Mouse (Mus musculus): ENCODE data around the gene Setd2. TPM values are rescaled to one million over a fixed set of nuclear protein-coding genes. Genes with fewer than 3 reads are reported as not detected.

Gene Setd2
- polyA plus RNA-seq, 1 experiment from 2014 or later, result 48.8 TPM

DNA sequence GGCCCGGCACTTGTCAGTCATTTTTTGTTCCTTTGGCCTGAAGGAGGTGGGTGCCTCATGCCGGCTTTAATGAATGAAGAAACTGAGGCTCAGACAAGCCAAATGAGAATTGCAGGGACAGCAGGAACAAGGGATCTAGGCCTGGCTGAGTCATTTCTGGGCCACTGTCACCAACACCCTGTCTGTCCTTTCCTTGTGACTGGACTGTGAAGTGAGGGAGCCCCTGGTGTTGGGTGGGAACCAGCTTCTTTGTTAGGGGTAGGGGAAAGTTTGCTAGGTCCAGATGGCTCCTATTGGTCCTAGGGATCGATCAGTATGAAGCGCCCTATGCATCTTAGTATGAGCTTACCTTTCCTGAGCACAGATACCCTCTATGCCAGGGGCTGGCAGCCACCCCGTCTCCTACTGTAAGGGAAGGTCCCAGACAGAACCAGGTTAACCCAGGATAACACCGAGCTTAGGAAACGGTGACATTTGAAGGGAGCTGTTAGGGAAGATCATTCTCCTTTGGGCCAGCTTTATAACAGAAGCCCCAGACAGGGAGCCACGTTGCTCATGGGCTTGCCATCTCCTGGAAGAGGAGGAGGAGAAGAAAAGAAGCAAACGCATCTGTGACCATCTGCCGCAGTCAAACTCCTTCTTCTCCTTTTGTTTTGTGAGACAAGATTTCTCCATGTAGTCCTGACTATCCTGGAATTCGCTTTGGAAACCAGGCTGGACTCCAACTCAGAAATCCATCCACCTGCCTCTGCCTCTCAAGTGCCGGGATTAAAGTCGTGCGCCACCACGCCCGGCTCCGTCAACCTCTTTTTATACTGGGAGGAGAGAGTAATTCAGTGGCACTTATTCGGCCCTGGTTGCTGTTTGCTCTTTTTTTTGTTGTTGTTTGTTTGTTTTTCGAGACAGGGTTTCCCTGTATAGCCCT is 122.6 kb downstream of the Setd2 start:
- Histone ChIP-seq H3K9ac (ENCODE audit: low read depth, low read length) (0 out of 2 replicates have a peak overlapping the region, but pooled peaks have one; percentile 19), H3K4me1 (ENCODE audit: control insufficient read depth, insufficient read depth, low read length) (peaks cover 18% of the 10 kb centered on the region), H3K4me2 (ENCODE audit: low read depth, low read length) (peak overlapping the region; percentile 98), H3K27ac (replicated peaks; ENCODE audit: low read depth, low read length) (no peak overlapping the region), H3K27me3 (replicated peaks; ENCODE audit: control insufficient read depth, insufficient read depth, low read length) (peaks cover 33% of the 10 kb centered on the region), H3K9me3 (ENCODE audit: control insufficient read depth, low read length) (no peaks in the 10 kb centered on the region), H3K4me3 (ENCODE audit: low read depth, low read length) (peak overlapping the region; percentile 64; the same call in 1 of the 2 replicates), H3K36me3 (ENCODE audit: control insufficient read depth, insufficient read depth, low read length) (no peaks in the 10 kb centered on the region)
- DNase-seq (ENCODE audit: low spot score) (no peak), ATAC-seq (ENCODE audit: low read depth) (no peak)
- WGBS, result 81% methylated on average over 19 of the region's 19 CpGs

DNA sequence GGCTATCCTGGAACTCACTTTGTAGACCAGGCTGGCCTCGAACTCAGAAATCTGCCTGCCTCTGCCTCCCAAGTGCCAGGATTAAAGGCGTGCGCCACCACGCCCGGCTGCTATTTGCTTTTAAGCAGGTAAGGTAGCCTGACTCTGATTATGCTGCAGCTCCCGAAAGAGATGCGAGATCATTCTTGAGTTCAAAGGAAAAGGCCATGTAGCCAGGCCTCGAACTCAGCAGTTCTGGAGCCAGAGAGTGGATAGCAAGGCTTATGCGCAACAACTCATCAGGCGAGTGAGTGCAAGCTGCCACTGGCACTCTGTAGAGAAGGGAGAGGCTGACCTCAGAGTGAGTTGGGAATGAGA is 123.2 kb downstream of the Setd2 start:
- Histone ChIP-seq H3K9ac (ENCODE audit: low read depth, low read length) (peak overlapping the region; percentile 30; the same call in 1 of the 2 replicates), H3K9me3 (ENCODE audit: control insufficient read depth, low read length) (no peaks in the 10 kb centered on the region)

DNA sequence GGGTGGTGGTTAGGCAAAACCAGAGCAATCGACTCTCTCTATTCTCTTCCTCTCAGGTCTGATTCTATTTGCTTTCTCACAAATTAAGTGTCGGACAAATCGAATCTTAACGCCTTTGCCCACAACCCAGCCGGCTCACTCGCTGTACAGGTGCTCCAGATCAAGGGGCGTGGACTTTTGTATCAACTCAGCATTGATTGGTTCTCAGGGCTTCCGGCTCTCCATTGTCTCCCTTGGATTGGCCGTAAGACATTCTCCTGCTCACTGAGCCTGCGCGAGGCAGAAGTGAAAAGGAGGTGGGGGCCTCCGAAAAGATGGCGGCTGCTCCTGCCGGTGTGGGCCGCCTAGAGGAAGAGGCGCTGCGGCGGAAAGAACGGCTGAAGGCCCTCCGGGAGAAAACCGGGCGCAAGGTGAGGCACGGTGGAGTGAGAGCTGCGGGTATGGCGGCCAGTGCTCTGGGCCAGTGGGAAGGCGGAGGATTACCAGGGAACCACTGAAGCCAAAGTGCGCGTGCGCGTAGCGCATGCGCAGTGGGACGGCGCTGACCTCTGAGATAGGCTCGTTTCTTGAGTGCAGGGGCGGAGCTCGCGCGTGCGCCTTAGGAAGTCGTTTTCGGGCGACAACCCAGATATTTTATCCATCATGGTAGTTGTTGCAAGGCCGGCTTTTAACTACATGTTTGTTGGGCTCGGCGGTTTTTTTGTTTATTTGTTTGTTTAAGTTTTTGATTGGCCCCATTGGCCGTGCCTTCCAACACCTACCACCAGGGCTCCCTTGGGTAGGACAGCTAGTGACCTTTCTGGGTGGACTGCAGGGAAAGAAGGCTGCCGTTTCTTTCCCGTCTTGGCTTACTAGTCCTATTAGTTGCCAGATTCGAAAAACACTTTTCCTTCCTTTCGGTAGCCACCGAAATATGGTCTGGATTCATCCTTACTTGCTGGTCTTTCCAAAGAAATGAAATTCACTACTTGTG is 124.1 kb downstream of the Setd2 start, which contains the start of gene Ccdc12:
Gene Ccdc12 (plus strand): TSS at position 255 of the 973 bp plus-strand sequence.
- H3K9me3 ChIP-seq (ENCODE audit: control insufficient read depth, low read length), result no peaks in the 10 kb centered on the region

More for the DNA sequence above, 123.2 kb downstream of the Setd2 start:
- H3K4me1 ChIP-seq (ENCODE audit: control insufficient read depth, insufficient read depth, low read length), result peaks cover 18% of the 10 kb centered on the region
- H3K4me2 ChIP-seq (ENCODE audit: low read depth, low read length), result peak overlapping the region; percentile 80
- no peaks in the 10 kb centered on the region for H3K36me3 ChIP-seq (ENCODE audit: control insufficient read depth, insufficient read depth, low read length)
- H3K27me3 ChIP-seq (replicated peaks; ENCODE audit: control insufficient read depth, insufficient read depth, low read length), result peaks cover 33% of the 10 kb centered on the region
- DNase-seq (ENCODE audit: low spot score), result no peak
- H3K27ac ChIP-seq (replicated peaks; ENCODE audit: low read depth, low read length), result peak overlapping the region; percentile 33; the same call in 1 of the 2 replicates
- WGBS, result 83% methylated on average over 10 of the region's 10 CpGs
- ATAC-seq (ENCODE audit: low read depth), result no peak
- peak overlapping the region; percentile 70 for H3K4me3 ChIP-seq (ENCODE audit: low read depth, low read length)

DNA sequence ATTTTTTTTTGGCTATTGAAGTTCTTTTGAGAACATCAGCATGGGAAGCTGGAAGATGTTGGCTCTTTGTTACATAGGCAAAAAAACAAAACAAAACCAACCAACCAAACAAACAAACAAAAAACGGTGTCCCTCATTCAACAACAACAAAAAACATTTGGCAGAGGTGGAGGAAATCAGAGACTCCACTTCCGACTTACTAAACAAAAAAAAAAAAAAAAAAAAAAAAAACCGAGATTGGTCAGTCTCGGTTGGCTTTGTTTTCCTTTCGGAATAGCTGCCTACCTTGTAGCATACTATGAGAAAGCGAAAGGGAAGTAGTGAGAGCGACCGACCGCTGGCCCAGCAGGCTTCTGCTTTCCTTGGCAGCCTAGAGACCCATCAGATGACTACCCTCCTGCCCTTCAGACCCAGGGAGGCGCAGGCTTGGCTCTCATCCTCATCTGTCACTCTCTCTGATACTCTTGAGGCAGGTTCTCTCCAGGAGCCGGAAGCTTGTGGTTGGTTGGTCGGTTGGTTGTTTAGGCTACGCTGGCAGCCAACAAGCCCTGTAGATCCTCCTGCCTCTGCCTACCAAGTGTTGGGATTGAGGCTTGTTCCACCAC is 125.2 kb downstream of the Setd2 start:
- Histone ChIP-seq H3K4me3 (ENCODE audit: low read depth, low read length) (peak overlapping the region; percentile 70), H3K9ac (ENCODE audit: low read depth, low read length) (peak overlapping the region; percentile 79), H3K4me1 (ENCODE audit: control insufficient read depth, insufficient read depth, low read length) (peaks cover 18% of the 10 kb centered on the region), H3K9me3 (ENCODE audit: control insufficient read depth, low read length) (no peaks in the 10 kb centered on the region), H3K27me3 (replicated peaks; ENCODE audit: control insufficient read depth, insufficient read depth, low read length) (peaks cover 15% of the 10 kb centered on the region), H3K27ac (replicated peaks; ENCODE audit: low read depth, low read length) (no peak overlapping the region), H3K36me3 (ENCODE audit: control insufficient read depth, insufficient read depth, low read length) (no peaks in the 10 kb centered on the region), H3K4me2 (ENCODE audit: low read depth, low read length) (peak overlapping the region; percentile 80)
- ATAC-seq (ENCODE audit: low read depth) (no peak), DNase-seq (ENCODE audit: low spot score) (no peak)
- 83% methylated on average over 13 of the region's 13 CpGs for WGBS

More for the DNA sequence above, 124.1 kb downstream of the Setd2 start, which contains the start of gene Ccdc12:
- Histone ChIP-seq H3K9ac (ENCODE audit: low read depth, low read length) (peak within 1 kb of the TSS; percentile 79), H3K27ac (replicated peaks; ENCODE audit: low read depth, low read length) (peak within 1 kb of the TSS; percentile 83), H3K36me3 (ENCODE audit: control insufficient read depth, insufficient read depth, low read length) (no peaks in the 10 kb centered on the region), H3K4me2 (ENCODE audit: low read depth, low read length) (peak within 1 kb of the TSS; percentile 80), H3K4me1 (ENCODE audit: control insufficient read depth, insufficient read depth, low read length) (peaks cover 18% of the 10 kb centered on the region), H3K27me3 (replicated peaks; ENCODE audit: control insufficient read depth, insufficient read depth, low read length) (peaks cover 25% of the 10 kb centered on the region), H3K4me3 (ENCODE audit: low read depth, low read length) (peak within 1 kb of the TSS; percentile 70)
- 0% methylated on average over 50 of the region's 52 CpGs for WGBS
- peak; percentile 99 for DNase-seq (ENCODE audit: low spot score)
- ATAC-seq (ENCODE audit: low read depth), result peak; percentile 96

DNA sequence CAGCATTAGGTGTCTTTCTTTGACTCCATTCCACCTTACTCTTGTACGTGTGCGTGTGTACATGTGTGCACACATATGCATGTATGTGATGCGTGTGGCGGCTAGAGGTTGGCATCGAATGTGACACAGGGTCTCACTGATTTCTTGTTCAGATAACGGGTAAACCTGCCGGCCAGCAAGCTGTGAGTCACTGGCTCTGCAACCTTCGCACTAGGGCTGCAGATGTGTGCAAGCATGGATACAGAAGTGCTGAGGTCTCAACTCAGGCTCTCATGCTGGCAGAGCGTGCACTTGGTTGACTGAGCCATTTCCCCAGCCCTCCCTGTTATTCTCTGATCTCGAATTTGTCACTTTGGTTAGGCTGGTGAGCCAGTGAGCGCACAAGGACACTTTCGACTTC is 127.1 kb downstream of the Setd2 start:
- 91% methylated on average over 12 of the region's 12 CpGs for WGBS
- H3K36me3 ChIP-seq (ENCODE audit: control insufficient read depth, insufficient read depth, low read length), result no peaks in the 10 kb centered on the region
- ATAC-seq (ENCODE audit: low read depth) (no peak), DNase-seq (ENCODE audit: low spot score) (no peak)
- peaks cover 13% of the 10 kb centered on the region for H3K4me1 ChIP-seq (ENCODE audit: control insufficient read depth, insufficient read depth, low read length)
- no peaks in the 10 kb centered on the region for H3K9me3 ChIP-seq (ENCODE audit: control insufficient read depth, low read length)
- no peak overlapping the region for H3K9ac ChIP-seq (ENCODE audit: low read depth, low read length)
- H3K27me3 ChIP-seq (replicated peaks; ENCODE audit: control insufficient read depth, insufficient read depth, low read length), result no peaks in the 10 kb centered on the region
- H3K4me3 ChIP-seq (ENCODE audit: low read depth, low read length), result no peak overlapping the region
- H3K27ac ChIP-seq (replicated peaks; ENCODE audit: low read depth, low read length), result no peak overlapping the region
- no peak overlapping the region for H3K4me2 ChIP-seq (ENCODE audit: low read depth, low read length)

DNA sequence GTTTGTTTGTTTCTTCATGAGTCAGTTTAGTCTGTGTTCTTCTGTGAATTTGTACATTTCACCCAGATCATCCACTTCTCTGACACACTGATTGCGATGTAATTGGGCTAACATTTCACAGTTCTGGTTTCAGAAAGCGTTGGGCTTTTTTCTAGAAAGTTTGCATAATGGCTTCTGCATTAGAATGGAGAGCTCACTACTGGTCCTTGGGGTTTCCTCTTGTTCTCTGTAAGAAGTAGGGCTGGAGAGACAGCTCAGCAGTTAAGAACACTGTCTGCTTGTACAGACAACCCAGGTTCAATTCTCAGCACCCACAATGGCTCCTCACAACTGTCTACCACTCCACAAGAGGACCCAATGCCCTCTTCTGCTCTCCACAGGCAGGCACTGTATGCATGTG is 127.8 kb downstream of the Setd2 start:
- Histone ChIP-seq H3K9me3 (ENCODE audit: control insufficient read depth, low read length) (no peaks in the 10 kb centered on the region), H3K4me2 (ENCODE audit: low read depth, low read length) (no peak overlapping the region), H3K27me3 (replicated peaks; ENCODE audit: control insufficient read depth, insufficient read depth, low read length) (no peaks in the 10 kb centered on the region), H3K4me1 (ENCODE audit: control insufficient read depth, insufficient read depth, low read length) (peaks cover 13% of the 10 kb centered on the region), H3K27ac (replicated peaks; ENCODE audit: low read depth, low read length) (no peak overlapping the region), H3K36me3 (ENCODE audit: control insufficient read depth, insufficient read depth, low read length) (no peaks in the 10 kb centered on the region), H3K4me3 (ENCODE audit: low read depth, low read length) (no peak overlapping the region), H3K9ac (ENCODE audit: low read depth, low read length) (no peak overlapping the region)
- 88% methylated on average over 2 of the region's 2 CpGs for WGBS
- DNase-seq (ENCODE audit: low spot score) (no peak), ATAC-seq (ENCODE audit: low read depth) (no peak)

DNA sequence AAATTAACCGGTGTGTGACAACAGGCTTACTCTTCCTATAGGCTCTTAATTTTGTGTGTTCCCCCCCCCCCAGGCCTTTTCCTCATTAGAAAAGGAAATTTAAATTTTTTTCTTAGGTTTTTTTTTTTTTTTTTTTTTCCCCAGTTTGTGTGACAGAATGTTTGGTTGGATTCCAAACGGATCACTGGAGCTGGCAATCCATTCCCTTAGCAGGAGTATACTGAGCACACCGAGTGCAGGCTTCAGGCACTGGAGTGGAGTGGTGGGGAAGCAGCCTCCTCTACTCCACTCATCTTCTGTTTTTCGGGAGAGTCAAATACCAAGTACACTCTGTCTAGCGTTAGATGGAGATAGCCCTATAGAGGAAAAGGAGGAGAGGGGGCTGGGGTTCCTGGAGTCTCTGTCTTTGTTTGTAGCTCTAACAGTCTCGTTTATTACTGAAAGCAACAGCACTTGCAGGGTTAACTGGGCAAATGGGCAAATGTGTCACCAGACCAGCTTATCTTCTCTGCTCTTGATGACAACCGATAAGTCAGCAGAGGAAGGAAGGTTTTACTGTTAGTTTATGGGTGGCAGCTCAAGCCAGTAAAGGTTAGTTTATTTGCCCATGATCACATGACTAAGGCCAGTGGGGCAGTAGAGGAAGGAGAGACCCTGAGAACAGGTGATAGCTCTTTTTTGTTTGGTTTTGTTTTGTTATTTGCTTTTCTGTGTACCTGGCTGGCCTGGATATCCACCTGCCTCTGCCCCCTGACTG is 128.6 kb downstream of the Setd2 start:
- peaks cover 11% of the 10 kb centered on the region for H3K4me1 ChIP-seq (ENCODE audit: control insufficient read depth, insufficient read depth, low read length)
- 87% methylated on average over 7 of the region's 7 CpGs for WGBS
- H3K4me3 ChIP-seq (ENCODE audit: low read depth, low read length), result no peak overlapping the region
- H3K9ac ChIP-seq (ENCODE audit: low read depth, low read length), result no peak overlapping the region
- H3K36me3 ChIP-seq (ENCODE audit: control insufficient read depth, insufficient read depth, low read length), result no peaks in the 10 kb centered on the region
- no peak overlapping the region for H3K27ac ChIP-seq (replicated peaks; ENCODE audit: low read depth, low read length)
- H3K27me3 ChIP-seq (replicated peaks; ENCODE audit: control insufficient read depth, insufficient read depth, low read length), result no peaks in the 10 kb centered on the region
- ATAC-seq (ENCODE audit: low read depth) (no peak), DNase-seq (ENCODE audit: low spot score) (no peak)
- H3K9me3 ChIP-seq (ENCODE audit: control insufficient read depth, low read length), result no peaks in the 10 kb centered on the region
- no peak overlapping the region for H3K4me2 ChIP-seq (ENCODE audit: low read depth, low read length)

Data from embryonic facial prominence, embryonic 14.5 days (tissue).